ENCODE assay signal across 8 mouse cellular contexts in genomic region chr5:144254811-144255631, GRCm38 (mm10). TPM values are rescaled to one million over a fixed set of nuclear protein-coding genes. Genes with fewer than 3 reads are reported as not detected.
DNase-seq lines count a peak whose midpoint lies in the region; ATAC-seq and TF ChIP-seq lines count a peak whose summit lies in the region.

No protein-coding gene starts in this region.

- DNase-seq in G1E (ENCODE audit: low spot score), result peak; percentile 96
- peak; percentile 79 for DNase-seq in cerebellum, adult 11 months
- peak; percentile 92 for DNase-seq in forebrain, embryonic 14.5 days (ENCODE audit: low spot score)
- DNase-seq in heart, postnatal 14 days, result peak; percentile 87 to 89
- DNase-seq in layer of hippocampus, adult 18-20 months (ENCODE audit: low spot score in 2 of 2), result peak; percentile 68 to 81
- peak; percentile 90 to 92 for DNase-seq in lung, adult 18-20 months

- H3K36me3 ChIP-seq in G1E (replicated peaks), result peaks cover 40% of the 10 kb centered on the region
- peaks cover 22% of the 10 kb centered on the region for H3K36me3 ChIP-seq in forebrain, embryonic 14.5 days (ENCODE audit: control insufficient read depth, insufficient read depth, low read length)
- no peaks in the 10 kb centered on the region for H3K36me3 ChIP-seq in neural tube, embryonic 14.5 days (ENCODE audit: control insufficient read depth, insufficient read depth, low read length)
- no peaks in the 10 kb centered on the region for H3K36me3 ChIP-seq in testis, adult 2 months (ENCODE audit: control insufficient read depth, insufficient read depth, low read length)

- under 1% methylated on average over 32 of the region's 84 CpGs for WGBS in forebrain, embryonic 14.5 days
- WGBS in neural tube, embryonic 14.5 days, result under 1% methylated on average over 61 of the region's 84 CpGs

- no peak for TF ChIP-seq CTCF in G1E (IDR thresholded peaks at IDR 0.05; ENCODE audit: low read depth, low read length)
- TF ChIP-seq CTCF in testis, adult 2 months (IDR thresholded peaks at IDR 0.05; ENCODE audit: control insufficient read depth, insufficient read depth, insufficient replicate concordance, low read depth, low read length), result no peak

- H3K9me3 ChIP-seq in G1E (replicated peaks), result peaks cover 4% of the 10 kb centered on the region
- H3K9me3 ChIP-seq in forebrain, embryonic 14.5 days (replicated peaks; ENCODE audit: control insufficient read depth, low read length), result no peaks in the 10 kb centered on the region; the same call in 1 of the 2 replicates
- H3K9me3 ChIP-seq in neural tube, embryonic 14.5 days (ENCODE audit: control insufficient read depth, low read length), result no peaks in the 10 kb centered on the region

- H3K4me1 ChIP-seq in G1E (ENCODE audit: insufficient read depth, low read depth, low read length), result peaks cover 46% of the 10 kb centered on the region
- peaks cover 28% of the 10 kb centered on the region for H3K4me1 ChIP-seq in forebrain, embryonic 14.5 days (ENCODE audit: control insufficient read depth, insufficient read depth, low read length)
- H3K4me1 ChIP-seq in neural tube, embryonic 14.5 days (ENCODE audit: control insufficient read depth, insufficient read depth, low read length), result peaks cover 28% of the 10 kb centered on the region
- H3K4me1 ChIP-seq in testis, adult 2 months (ENCODE audit: control insufficient read depth, insufficient read depth, low read length), result peaks cover 29% of the 10 kb centered on the region

- intact Hi-C loops in heart, postnatal 14 days (cut with DNase I), result no loop called here

- peak overlapping the region; percentile 83 for H3K27ac ChIP-seq in forebrain, embryonic 14.5 days (ENCODE audit: low read depth, low read length)
- H3K27ac ChIP-seq in neural tube, embryonic 14.5 days (ENCODE audit: low read depth, low read length), result peak overlapping the region; percentile 68
- H3K27ac ChIP-seq in testis, adult 2 months (ENCODE audit: control insufficient read depth, insufficient read depth, low read depth, low read length), result peak overlapping the region; percentile 47; the same call in 1 of the 2 replicates

- H3K4me3 ChIP-seq in G1E (ENCODE audit: low read depth, low read length), result peak overlapping the region; percentile 82
- H3K4me3 ChIP-seq in forebrain, embryonic 14.5 days (ENCODE audit: low read depth, low read length), result peak overlapping the region; percentile 98
- H3K4me3 ChIP-seq in neural tube, embryonic 14.5 days (ENCODE audit: low read depth, low read length), result peak overlapping the region; percentile 97
- H3K4me3 ChIP-seq in testis, adult 2 months (ENCODE audit: control insufficient read depth, low read depth, low read length), result peak overlapping the region; percentile 86

- peak; percentile 67 for ATAC-seq in G1E (ENCODE audit: extremely low read depth, insufficient number of reproducible peaks, low FRiP score, poor library complexity, severe bottlenecking)
- ATAC-seq in forebrain, embryonic 14.5 days, result peak; percentile 83
- peak; percentile 76 for ATAC-seq in neural tube, embryonic 14.5 days (ENCODE audit: low read depth)

- no peaks in the 10 kb centered on the region for H3K27me3 ChIP-seq in G1E (ENCODE audit: insufficient read depth, low read length)
- no peaks in the 10 kb centered on the region for H3K27me3 ChIP-seq in forebrain, embryonic 14.5 days (replicated peaks; ENCODE audit: control insufficient read depth, insufficient read depth, low read length)
- no peaks in the 10 kb centered on the region; the same call in 1 of the 2 replicates for H3K27me3 ChIP-seq in neural tube, embryonic 14.5 days (ENCODE audit: control insufficient read depth, insufficient read depth, low read length)
- H3K27me3 ChIP-seq in testis, adult 2 months (ENCODE audit: control insufficient read depth, insufficient read depth, low read length), result no peaks in the 10 kb centered on the region

- H3K9ac ChIP-seq in forebrain, embryonic 14.5 days (ENCODE audit: low read length), result peak overlapping the region; percentile 86
- peak overlapping the region; percentile 90 for H3K9ac ChIP-seq in neural tube, embryonic 14.5 days (replicated peaks; ENCODE audit: low read depth, low read length)

- H3K4me2 ChIP-seq in forebrain, embryonic 14.5 days (ENCODE audit: low read length), result peak overlapping the region; percentile 74
- H3K4me2 ChIP-seq in neural tube, embryonic 14.5 days (ENCODE audit: low read depth, low read length), result peak overlapping the region; percentile 91

- TF ChIP-seq POLR2A in testis, adult 2 months (IDR thresholded peaks at IDR 0.05; ENCODE audit: control insufficient read depth, low read depth, low read length), result peak; percentile 52; the same call in 1 of the 2 replicates

RNA-seq across cellular contexts. Expression of gene Bri3, which starts 10.8 kb away (rescaled TPM):
- total RNA-seq in G1E (2014; fragmentation: Nextera tagmentation) (33.0 and 37.6 TPM in 2 replicates), G1E (2017) (60.2 and 63.4 TPM in 2 replicates)
- 58.1 and 75.9 TPM in 2 replicates for polyA plus RNA-seq in G1E (2012)
- 82.8 and 105 TPM in 2 replicates for polyA plus RNA-seq in forebrain, embryonic 14.5 days (2014; fragmentation: Nextera tagmentation; extraction: Ambion mirVana)
- total RNA-seq in heart, postnatal 14 days (2021), result 100 to 1,000 TPM; 125 to 128 TPM
- 10 to 100 TPM; 73.7 to 74.0 TPM for total RNA-seq in layer of hippocampus, adult 18-20 months (2021)
- polyA plus RNA-seq in neural tube, embryonic 14.5 days (2014; fragmentation: Nextera tagmentation; extraction: Ambion mirVana), result 111 and 114 TPM in 2 replicates
- 174 and 212 TPM in 2 replicates for polyA plus RNA-seq in testis, adult 2 months (2012; rRNA removed)

RNA-seq across cellular contexts. Expression of gene Tecpr1, which starts 31.6 kb away (rescaled TPM):
- total RNA-seq in G1E (2014; fragmentation: Nextera tagmentation) (7.0 and 10.8 TPM in 2 replicates), G1E (2017) (17.5 and 20.1 TPM in 2 replicates)
- 5.8 and 6.9 TPM in 2 replicates for polyA plus RNA-seq in G1E (2012)
- 21.7 and 26.5 TPM in 2 replicates for polyA plus RNA-seq in forebrain, embryonic 14.5 days (2014; fragmentation: Nextera tagmentation; extraction: Ambion mirVana)
- 10 to 100 TPM; 29.5 to 34.7 TPM for total RNA-seq in heart, postnatal 14 days (2021)
- 100 to 1,000 TPM in 1 of 2 experiments, 10 to 100 TPM in 1; 97.3 to 113 TPM for total RNA-seq in layer of hippocampus, adult 18-20 months (2021)
- polyA plus RNA-seq in neural tube, embryonic 14.5 days (2014; fragmentation: Nextera tagmentation; extraction: Ambion mirVana), result 35.7 and 38.1 TPM in 2 replicates
- 16.4 and 16.7 TPM in 2 replicates for polyA plus RNA-seq in testis, adult 2 months (2012; rRNA removed)

Comparison
In these comparisons a context has a peak if more than half of its experiments do, and no peak if none do; other contexts are left out.
1. Peak in every context shown above with its lines: DNase-seq, ATAC-seq, H3K4me3 ChIP-seq and H3K27ac ChIP-seq.